Mouse (Mus musculus) thymus, postnatal 0 days (tissue): ENCODE data around the gene Med16. TPM values are rescaled to one million over a fixed set of nuclear protein-coding genes. Genes with fewer than 3 reads are reported as not detected.

Source experiments
- DNase-seq: peaks from one replicate; pipeline ENCODE4 v3.0.0-alpha.2; 2015; ENCODE audit warnings: low spot score
- polyA plus RNA-seq: library from polyadenylated mRNA; unstranded; fragments of >200 nt; fragmentation: Nextera tagmentation; extraction: Ambion mirVana; gene quantifications from 2 replicates; pipeline ENCODE4 v1.2.1, GENCODE M21; 2015

Gene Med16
- polyA plus RNA-seq: 32.6 and 39.1 TPM in 2 replicates

DNA sequence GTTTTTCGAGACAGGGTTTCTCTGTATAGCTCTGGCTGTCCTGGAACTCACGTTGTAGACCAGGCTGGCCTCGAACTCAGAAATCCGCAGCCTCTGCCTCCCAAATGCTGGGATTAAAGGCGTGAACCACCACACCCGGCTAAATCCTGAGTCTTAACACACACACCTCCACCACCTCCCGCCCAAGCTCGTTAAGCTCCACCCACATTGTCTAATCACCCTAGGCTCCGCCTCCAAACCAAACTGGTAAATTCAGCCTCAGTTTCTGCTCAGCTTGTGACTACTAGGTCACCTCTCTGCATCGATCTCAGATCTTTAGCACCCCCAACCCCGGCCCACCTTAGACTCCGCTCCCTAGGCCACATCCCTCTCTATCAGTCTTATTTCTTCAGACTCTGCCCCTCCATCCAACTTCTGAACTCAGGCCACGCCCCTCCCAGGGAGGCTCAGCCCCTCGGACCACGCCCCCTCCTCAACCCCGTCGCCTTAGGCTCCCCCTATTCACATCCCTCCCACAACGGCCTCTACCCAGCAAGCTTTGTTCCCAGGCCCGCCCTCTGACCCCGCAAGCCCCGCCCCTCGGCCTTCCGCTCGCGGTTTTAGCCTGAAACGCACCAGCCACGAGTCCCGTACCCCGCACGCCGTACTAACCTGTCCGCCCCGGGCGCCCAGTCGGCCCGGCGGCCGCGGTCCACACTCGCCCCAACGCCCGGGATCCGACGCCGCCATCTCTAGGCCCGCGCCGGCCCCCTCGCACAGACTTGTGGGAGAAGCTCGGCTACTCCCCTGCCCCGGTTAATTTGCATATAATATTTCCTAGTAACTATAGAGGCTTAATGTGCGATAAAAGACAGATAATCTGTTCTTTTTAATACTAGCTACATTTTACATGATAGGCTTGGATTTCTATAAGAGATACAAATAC lies at the start of gene Med16:
TSS of gene Med16 (minus strand) at position 757 of the 925 bp plus-strand sequence.
- peak; percentile 97 for DNase-seq

DNA sequence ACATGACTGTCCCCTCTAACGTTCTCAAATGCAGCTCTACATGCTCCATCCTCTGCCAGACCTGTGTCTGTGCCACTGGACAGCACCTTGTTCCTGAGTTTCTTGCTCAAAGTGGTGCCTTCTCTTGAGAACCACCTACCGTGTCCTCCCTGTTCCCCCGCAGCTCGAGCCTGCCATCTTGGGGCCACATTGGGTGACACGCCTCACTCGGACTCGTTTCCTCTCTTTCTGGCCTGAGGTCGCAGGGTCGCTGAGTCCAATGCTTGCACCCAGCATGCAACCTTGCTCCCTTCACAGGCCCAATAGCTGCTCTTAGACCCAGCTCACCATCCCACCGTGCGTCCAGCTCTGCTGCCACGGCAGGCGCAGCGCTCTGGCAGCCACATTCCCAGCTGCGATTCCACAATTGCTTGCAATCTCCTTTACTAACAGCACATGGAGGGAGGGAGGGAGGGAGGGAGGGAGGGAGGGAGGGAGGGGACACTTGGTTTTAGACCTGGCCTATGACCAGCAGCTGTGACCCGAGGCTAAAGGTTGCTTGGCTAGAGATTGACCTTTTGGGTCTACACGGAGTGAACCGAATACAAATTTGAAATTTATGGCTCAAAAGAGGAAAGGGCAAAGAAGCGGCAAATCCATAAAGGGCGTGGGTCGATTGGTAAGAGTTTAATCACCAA lies 49.6 kb upstream of the Med16 start:
- peak; percentile 78 for DNase-seq

DNA sequence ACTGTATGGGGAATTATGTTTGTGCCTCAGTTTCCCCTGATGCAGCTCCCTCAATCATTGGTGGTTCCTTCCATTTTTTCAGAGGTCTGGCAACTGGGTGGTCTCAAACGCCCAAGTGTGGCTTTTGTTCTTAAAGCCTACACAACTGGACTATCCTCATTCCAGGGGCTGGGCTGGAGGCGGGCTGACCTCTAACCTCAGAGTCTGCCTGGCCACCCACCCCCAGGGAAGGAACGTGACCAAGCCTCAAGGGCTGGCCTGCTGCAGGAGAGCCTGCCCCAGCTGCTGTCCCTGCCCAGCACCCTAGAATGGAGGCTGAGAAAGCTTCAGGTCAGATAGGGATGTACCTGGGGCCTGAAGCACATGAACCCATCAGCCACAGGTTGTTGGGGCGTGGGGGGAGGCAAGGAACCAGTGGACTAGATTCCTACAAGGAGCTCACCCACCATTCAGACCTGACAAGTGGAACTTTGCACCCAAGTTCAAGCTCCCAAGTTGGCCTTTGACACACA lies 48.0 kb upstream of the Med16 start:
- no peak for DNase-seq

DNA sequence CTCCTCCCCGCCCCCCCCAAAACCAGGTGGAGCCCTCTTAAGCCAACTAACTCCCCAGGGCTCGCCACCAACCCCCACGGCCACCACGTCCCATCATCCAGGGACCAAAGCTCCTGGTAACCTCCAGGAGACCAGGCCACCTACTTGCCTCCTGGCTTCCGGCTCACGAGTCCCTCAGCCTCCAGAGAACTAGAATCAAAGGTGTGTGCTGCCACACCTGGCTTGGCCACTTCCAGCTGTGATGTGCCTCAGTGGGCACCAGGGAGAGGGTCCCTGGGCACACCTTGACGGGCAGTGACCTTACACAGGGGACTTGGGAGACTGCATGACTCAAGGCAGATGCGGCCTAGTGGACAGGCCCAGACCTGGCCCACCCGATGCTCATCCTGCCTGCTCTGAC lies 47.0 kb upstream of the Med16 start:
- DNase-seq: no peak

DNA sequence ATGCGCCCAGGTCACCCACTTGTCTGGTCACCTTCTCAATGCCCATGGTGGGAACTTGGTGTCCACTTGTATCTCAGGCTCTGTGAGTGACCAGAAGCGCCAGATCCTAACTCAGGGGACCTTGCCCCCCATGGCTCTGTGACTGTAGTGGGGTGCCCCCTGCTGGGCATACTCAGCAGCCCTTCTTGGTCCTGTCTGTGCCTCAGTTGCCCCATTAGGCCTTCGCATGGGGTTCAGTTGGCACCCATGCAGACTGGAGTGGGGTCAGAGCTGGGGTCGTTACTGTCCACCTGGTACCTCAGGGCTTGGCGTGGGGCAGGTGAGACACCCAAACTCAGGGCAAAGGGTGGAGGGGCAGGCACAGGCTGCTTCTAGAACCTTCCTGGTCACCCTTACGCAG lies 45.2 kb upstream of the Med16 start:
- peak; percentile 42 for DNase-seq

DNA sequence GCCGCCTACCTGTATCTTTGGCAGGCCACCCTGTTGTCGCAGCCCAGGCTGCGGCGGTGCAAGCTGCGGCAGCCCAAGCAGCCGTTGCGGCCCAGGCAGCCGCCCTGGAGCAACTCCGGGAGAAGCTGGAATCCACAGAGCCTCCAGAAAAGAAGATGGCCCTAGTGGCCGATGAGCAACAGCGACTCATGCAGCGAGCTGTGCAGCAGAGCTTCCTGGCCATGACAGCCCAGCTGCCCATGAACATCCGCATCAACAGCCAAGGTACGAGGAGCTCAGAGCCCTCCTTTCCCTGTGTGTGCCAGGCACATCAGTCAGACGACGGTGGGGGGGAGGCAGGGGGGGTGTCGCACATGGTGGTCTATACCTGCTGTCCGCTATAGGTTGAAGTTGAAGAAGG lies 41.9 kb upstream of the Med16 start:
- no peak for DNase-seq

DNA sequence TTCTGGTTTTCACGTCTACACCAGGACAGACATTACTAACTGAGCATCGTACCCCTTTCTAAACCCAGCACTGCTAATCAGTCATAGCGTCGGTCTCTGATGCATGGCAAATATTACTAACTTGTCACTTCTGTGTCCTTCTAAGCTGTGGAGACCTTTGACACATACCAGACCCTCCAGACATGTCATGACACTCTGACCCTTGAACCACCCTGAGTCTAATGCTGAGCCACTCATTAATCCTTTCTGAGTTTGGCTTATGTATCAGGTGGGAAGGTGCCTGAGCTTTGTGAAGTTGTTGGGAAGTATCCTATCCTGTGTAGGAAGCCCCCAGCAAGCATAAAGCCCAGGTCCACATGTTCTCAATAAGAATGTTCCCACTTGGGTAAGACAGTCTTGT lies 41.1 kb upstream of the Med16 start:
- DNase-seq: no peak

DNA sequence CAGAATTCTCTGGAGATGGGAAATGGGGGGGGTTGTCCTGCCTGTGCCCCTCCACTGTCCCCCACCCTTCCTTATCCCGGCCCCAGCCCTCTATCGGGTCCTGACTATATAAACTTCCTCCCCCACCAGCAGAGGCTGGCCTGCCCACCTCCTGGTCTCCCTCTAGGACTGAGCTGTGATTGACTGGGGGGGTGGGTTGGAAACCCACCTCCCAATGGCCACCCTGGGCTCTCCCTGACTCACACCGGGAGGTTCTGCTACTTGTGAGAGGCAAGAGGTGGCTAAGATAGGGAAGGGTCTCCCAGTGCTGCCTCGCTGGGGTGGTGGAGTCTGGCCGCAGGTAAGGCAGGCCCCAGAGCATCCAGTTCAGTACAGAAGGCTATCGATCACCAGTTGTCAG lies 38.8 kb upstream of the Med16 start:
- no peak for DNase-seq

DNA sequence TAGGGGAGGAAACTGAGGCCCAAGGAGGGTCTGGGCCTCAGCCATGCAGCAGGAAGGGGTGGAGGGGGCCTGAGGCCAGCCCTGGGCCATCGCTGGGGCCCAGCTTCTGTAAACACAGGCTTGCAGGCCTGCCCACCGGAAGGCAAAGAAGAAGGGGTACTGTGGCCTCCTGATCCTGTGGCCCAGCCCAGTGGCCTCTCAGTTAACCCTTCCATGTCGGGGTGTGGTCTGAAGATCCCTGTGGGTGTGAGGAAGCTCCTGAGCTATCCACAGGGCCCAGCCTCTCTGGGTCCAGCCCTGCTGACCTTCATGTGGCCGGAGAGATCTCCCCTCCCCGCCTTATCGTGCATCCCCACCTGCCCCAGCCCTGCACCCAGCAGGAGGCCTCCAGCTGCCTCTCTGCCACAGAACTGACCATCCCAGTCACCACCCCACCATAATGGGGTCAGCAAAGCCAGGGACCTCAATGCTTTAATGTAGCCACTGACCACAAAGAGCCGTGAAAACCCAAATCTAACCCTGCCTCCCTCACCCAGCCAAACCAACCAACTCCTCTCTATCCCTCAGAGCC lies 38.1 kb upstream of the Med16 start:
- no peak for DNase-seq

DNA sequence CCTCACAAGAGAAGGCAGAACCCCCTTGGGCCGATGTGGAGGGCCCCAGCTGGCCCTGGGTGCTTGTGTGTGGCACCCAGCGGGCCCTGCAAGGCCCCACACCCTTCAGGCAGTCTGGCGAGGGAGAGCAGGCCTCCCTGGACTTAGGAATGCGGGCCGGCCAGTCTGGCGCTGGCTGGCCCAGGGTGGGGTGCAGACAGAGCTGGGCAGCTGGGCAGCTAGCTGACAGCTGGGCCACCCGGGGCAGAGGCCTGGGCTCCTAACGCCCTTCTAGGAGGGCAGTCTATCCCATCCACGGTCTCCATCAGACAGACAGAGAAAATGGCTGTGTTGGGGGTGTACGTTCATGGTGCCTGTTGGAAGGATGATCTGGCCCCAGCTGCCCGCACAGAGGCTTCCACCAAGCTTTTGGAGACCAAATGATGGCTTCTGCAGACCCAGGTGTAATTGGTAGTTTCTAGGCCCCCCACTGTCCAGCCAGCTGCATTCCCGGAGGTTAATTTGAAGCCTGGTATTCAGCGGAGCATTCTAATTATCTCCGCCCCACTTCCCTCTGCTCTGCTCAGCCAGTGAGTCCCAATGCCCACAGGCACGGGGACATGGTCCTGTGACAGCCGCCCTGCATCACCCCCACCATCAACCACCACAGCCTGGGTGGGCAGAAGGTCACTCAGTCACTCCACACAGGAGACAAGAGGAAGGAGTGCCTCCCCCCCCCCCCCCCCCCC lies 36.9 kb upstream of the Med16 start:
- DNase-seq: no peak

DNA sequence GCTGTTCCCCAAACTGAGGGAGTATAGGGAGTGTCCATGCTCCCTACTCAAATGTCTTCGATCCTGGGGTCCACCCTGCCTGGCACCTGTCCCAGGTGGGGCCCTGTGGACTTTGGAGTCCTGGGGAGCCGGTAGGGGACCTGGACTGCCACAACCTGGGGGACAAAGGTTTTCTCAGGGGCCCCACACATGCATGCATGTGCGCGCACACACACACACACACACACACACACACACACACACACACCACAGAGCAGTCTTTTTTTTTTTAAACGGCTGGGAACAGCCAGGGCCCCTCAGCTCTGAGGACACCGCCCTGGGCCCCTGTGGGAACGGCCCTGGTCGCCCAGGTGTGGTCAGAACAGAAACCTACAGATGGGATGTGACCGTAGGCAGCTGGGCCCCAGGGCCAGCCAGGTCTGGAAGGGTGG lies 34.8 kb upstream of the Med16 start:
- no peak for DNase-seq

DNA sequence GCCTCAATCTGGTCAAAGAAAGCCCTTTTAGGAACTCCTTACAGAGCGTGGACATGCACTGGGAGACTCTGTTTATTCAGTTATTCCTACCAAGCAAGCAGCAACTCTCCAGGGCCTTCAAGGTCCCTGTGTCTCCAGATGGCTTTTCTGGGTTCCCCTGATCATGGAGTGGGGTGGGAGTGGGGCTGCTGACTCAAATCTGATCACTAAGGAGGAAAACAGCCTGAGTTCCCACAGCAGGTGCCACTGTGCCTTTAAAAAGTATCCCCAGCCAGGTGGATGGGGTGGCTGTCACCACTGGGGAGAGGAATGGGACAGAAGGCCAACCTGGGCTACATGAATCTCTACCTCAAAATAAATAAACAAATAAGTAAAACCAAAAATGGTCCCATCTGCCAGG lies 34.3 kb upstream of the Med16 start:
- DNase-seq: no peak

DNA sequence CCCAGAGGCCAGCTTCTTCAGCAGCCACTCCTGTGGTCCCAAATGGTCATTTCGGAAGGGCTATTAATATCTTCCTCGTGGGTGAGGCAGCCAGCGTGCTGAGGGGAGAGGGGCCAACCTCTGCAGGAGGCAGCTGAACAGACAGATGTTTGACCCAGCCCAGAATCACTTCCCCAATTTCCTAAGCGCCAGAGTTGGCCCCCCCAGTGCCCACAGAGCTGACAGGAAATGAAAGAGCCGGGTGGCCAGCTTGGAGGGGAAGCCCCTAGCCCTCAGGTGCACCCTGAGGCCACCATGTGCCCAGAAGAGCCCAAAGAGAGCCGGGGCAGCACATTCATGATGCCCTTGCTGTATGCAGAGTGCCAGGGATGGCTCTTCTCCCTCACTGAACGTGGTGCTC lies 32.0 kb upstream of the Med16 start:
- DNase-seq: no peak

DNA sequence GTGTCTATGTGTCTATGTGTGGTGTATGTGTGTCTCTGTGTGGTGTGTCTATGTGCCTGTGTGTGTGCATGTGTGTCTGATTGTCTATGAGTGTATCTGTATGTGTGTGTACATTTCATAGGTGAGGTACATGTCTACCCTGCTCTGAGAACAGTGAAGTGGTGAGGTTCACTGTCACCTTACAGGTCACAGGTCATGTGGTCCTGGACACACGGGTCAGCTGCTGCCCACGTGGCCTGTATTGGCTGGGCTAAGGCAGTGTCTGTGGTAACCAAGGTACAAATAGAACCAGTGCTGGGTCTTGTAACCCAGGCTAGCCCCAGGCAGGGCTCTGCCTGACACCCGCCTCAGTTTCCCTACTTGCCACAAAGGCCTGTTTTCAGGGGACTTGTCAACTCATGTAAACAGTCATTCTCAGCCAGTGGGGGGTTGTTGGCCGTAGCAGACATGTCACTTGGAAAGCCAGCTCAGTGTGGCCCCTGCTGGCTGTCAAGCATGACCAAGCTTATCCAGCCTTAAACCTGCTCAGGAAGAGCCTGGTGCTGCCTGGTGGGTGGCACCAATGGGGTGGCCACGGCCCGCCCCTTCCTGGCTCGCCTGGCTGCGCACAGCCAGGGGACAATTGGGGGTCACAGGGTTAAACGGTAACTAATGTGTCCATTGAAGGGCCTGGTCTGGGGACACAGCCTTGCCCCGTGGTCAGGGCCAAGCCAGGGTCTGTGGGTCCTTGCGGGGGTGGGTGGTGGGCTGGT lies 29.2 kb upstream of the Med16 start:
- DNase-seq: no peak

DNA sequence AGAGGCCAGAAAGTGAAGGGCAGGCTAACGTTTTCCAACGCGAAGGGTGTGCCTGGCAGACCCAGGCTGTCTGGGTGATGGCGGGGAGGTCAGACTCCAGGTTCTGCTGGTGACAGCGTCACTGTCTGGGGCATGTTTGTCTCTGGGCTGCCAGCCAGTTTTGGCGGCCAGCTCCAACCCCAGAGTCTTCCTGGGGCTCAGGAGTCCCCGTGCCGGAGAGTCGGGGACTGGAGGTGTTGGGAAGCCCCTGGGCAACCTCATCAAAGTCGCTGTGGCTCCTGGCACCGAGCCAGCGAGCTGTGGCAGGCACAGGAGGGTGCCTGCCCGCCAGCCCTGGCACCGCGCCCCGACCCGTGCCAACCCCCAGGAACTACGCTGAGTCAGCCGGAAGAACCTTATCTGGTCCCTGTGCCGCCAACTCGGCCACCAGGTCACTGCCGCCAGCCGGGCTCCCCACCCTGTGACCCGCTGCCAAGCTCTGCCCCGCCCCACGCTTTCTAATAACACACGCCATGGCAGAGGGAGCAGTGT lies 28.3 kb upstream of the Med16 start:
- no peak for DNase-seq

DNA sequence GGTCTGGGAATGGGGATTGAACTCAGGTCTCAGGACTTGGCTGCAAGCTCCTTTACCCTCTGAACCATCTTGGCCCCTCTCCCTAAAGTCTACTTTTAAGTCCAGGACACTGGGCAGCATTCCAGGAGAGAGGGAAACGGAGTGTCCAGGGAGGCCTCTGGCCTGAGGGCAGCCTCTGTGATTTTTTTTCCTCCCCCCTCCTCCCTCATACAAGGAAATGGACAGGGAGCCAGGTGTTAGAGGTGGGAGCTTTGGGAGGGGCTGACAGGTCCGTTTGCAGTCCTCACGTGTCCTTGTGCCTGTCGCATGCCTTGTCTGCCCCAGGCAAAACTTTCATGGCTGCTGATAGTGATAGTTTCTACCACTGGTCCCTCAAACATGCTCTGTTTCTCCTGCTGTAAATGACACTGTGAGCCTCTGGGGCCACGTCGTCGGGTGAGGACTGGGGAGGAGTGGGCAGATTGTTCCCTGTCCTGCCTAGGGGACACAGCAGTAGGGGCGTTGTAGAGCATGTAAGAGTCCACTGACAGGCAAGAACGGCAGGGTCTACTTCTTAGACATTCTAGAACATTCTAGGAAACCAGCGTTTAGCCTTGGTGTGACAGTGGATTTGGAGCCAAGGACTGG lies 27.7 kb upstream of the Med16 start:
- DNase-seq: no peak

DNA sequence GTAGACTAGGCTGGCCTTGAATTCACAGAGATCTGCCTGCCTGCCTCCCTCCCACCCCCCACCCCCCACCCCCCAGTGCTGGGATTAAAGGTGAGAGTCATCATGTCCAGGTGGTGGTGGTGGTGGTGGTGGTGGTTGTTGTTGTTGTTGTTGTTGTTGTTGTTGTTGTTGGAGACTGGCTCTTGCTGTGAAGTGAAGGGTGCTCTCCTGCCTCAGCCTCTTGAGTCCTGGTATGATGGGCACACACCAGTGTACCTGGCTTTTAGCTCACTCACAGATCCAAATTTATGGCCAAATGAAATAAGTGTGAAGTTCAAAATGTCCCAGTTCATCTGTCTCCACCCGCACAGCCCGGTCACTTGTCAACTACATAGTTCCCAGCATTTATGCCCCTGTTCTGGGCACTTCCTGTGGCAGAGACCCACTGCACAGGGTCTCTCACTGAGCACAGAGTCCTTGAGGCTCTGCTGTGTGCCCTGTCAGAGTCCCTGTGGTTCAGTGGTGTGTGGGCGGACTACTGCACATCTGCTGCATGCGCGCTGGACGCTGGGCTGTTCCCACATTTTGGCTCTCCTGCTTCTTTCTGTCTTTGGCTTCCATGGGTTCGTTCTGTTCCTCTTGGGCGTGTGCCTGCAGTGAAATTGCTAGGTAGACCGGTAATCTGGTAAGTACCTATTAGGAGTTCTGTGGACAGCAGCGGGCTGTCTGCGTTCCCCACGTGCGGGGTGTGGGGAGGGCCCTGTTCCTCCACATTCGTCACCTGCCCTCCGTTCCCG lies 26.3 kb upstream of the Med16 start:
- no peak for DNase-seq

DNA sequence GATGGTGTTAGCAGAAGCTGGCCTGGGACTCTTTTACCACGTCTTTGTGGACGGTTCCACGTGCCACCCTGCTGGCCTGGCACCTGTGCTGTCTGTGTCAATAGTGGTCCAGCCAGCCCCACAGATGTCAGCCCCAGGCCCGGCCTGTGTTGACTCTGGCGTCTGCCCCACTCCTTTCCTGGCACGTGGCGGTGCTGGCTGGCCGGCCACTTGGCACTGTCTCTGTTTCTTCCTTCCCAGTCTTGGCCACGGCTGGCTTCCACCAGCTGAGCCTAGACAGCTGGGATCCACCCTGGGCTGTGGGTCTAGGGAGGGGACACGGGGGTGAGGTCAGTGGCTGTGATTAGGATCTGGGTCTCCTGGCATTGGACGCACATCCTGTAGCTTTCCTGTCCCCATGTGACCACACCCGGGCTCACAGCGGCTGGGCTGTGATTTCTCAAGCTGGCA lies 25.6 kb upstream of the Med16 start:
- DNase-seq: no peak

DNA sequence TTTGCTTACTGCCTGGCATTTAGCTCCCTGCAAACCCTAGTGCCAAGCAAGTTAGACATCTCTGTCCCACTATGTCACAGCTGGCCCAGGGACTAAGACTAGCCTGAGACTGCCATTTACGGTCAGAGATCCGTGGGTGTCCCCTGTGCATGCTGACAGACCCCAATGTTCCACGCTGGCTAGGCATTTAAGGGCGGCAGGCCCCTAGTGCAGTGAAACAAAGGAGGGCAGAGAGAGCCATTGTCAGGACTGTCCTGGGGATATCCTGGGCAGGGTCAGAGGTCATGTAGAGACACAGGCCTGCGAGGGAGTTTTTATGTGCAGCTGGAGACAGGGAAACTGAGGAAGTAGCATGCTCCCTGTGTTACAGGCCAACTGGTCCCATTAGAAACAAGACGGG lies 25.1 kb upstream of the Med16 start:
- no peak for DNase-seq
